Mouse (Mus musculus) liver, adult 2 months (tissue): ENCODE measurements around the gene Acox2. TPM values are rescaled to one million over a fixed set of nuclear protein-coding genes. Genes with fewer than 3 reads are reported as not detected.

Experiments used
- DNase-seq: peaks from one replicate; pipeline ENCODE4 v3.0.0-alpha.2; 2011; ENCODE audit warnings: low read depth, low spot score; ENCODE audit errors: extremely low read depth
- H3K27ac ChIP-seq: fragments of 200-500 bp; replicated peaks from 2 replicates; pipeline ENCODE4 v1.5.1; 2012; ENCODE audit warnings: low read depth, mild to moderate bottlenecking, control low read depth, inconsistent platforms, low read length; ENCODE audit not compliant: insufficient read depth
- H3K27me3 ChIP-seq: fragments of 200-500 bp; 2 replicates; pipeline ENCODE4 v1.6.1; 2012; ENCODE audit warnings: mild to moderate bottlenecking, moderate library complexity, low read length, inconsistent platforms; ENCODE audit not compliant: control insufficient read depth, insufficient read depth
- H3K36me3 ChIP-seq: fragments of 200-500 bp; 2 replicates; pipeline ENCODE4 v1.6.1; 2012; ENCODE audit warnings: low read length, inconsistent platforms; ENCODE audit not compliant: control insufficient read depth, insufficient read depth
- H3K4me1 ChIP-seq: fragments of 200-500 bp; 2 replicates; pipeline ENCODE4 v1.6.1; 2011; ENCODE audit warnings: low read length; ENCODE audit not compliant: control insufficient read depth, insufficient read depth
- H3K4me3 ChIP-seq: fragments of 200-500 bp; 2 replicates; pipeline ENCODE4 v1.5.1; 2011; ENCODE audit warnings: low read depth, mild to moderate bottlenecking, control low read depth, low read length, moderate library complexity; ENCODE audit not compliant: insufficient read depth
- H3K79me2 ChIP-seq: fragments of 200-500 bp; 2 replicates; pipeline ENCODE4 v1.6.1; 2012; ENCODE audit warnings: inconsistent platforms, mild to moderate bottlenecking, low read length, moderate library complexity; ENCODE audit not compliant: control insufficient read depth, insufficient read depth
- H3K9ac ChIP-seq: fragments of 200-500 bp; 2 replicates; pipeline ENCODE4 v1.6.1; 2012; ENCODE audit warnings: low read depth, mild to moderate bottlenecking, control low read depth, inconsistent platforms, low read length
- CTCF ChIP-seq: fragments of 200-500 bp; IDR thresholded peaks from 2 replicates; pipeline ENCODE4 v1.5.1; 2011; ENCODE audit warnings: low read depth, low read length, control low read depth
- POLR2A ChIP-seq: fragments of 200-500 bp; IDR thresholded peaks from 2 replicates; pipeline ENCODE4 v1.6.1; 2011; ENCODE audit warnings: low read length, control low read depth; ENCODE audit not compliant: insufficient read depth; ENCODE audit errors: extremely low read depth
- WGBS: fragments of 180-500 bp; shearing (Covaris S2); methylation state at CpG from one replicate; pipeline ENCODE4 v1.1.7; 2018; 5-methylcytosine and 5-hydroxymethylcytosine counted together
- polyA plus RNA-seq: library from polyadenylated mRNA; depleted of rRNA; stranded (reverse); fragments of >200 nt; gene quantifications from 2 replicates; pipeline ENCODE4 v1.2.3, GENCODE M21; 2012
- total RNA-seq: library from RNA; depleted of rRNA; stranded (reverse); fragments of >200 nt; gene quantifications from 2 replicates; pipeline ENCODE4 v1.2.3, GENCODE M21; 2014

The Acox2 gene
- total and polyA plus RNA-seq, 2 experiments, result 213 to 301 TPM

GRCm38 (mm10) chr14:8256072-8256471 is 3.1 kb downstream of the Acox2 start:
- Histone ChIP-seq H3K36me3 (peaks cover 43% of the 10 kb centered on the region), H3K27ac (peak overlapping the region; percentile 84), H3K4me3 (no peak overlapping the region; the same call in 1 of the 2 replicates), H3K79me2 (peaks cover 11% of the 10 kb centered on the region; the same call in 1 of the 2 replicates), H3K9ac (peak overlapping the region; percentile 72), H3K27me3 (no peaks in the 10 kb centered on the region), H3K4me1 (peaks cover 24% of the 10 kb centered on the region)
- TF ChIP-seq CTCF, result no peak
- TF ChIP-seq POLR2A, result no peak
- no peak for DNase-seq
- WGBS, result 60% methylated on average over 6 of the region's 6 CpGs

GRCm38 (mm10) chr14:8255076-8255729 is 4.0 kb downstream of the Acox2 start:
- peaks cover 19% of the 10 kb centered on the region for H3K4me1 ChIP-seq
- H3K27ac ChIP-seq, result peak overlapping the region; percentile 84; the same call in 1 of the 2 replicates
- DNase-seq, result peak; percentile 58
- TF ChIP-seq POLR2A (no peak), CTCF (peak; percentile 30)
- 58% methylated on average over 7 of the region's 7 CpGs for WGBS
- H3K27me3 ChIP-seq, result no peaks in the 10 kb centered on the region
- H3K9ac ChIP-seq, result peak overlapping the region; percentile 14; the same call in 1 of the 2 replicates
- H3K79me2 ChIP-seq, result peaks cover 11% of the 10 kb centered on the region; the same call in 1 of the 2 replicates
- H3K36me3 ChIP-seq, result peaks cover 46% of the 10 kb centered on the region
- no peak overlapping the region for H3K4me3 ChIP-seq

GRCm38 (mm10) chr14:8251330-8251885 is 7.7 kb downstream of the Acox2 start:
- peaks cover 8% of the 10 kb centered on the region for H3K4me1 ChIP-seq
- TF ChIP-seq CTCF, result no peak
- no peak for TF ChIP-seq POLR2A

GRCm38 (mm10) chr14:8250141-8250871 is 8.8 kb downstream of the Acox2 start:
- 82% methylated on average over 9 of the region's 9 CpGs for WGBS
- Histone ChIP-seq H3K27ac (no peak overlapping the region), H3K4me1 (no peaks in the 10 kb centered on the region; the same call in none of the 2 replicates), H3K4me3 (no peak overlapping the region), H3K79me2 (no peaks in the 10 kb centered on the region), H3K27me3 (no peaks in the 10 kb centered on the region), H3K9ac (no peak overlapping the region), H3K36me3 (peaks cover 76% of the 10 kb centered on the region)
- no peak for DNase-seq
- TF ChIP-seq CTCF, result no peak
- no peak for TF ChIP-seq POLR2A

More at GRCm38 (mm10) chr14:8251330-8251885, 7.7 kb downstream of the Acox2 start:
- H3K27ac ChIP-seq, result no peak overlapping the region
- 0 out of 2 replicates have a peak, but pooled peaks cover 1% of the 10 kb centered on the region for H3K79me2 ChIP-seq
- no peaks in the 10 kb centered on the region for H3K27me3 ChIP-seq
- DNase-seq, result peak; percentile 38
- WGBS, result 82% methylated on average over 8 of the region's 8 CpGs
- H3K9ac ChIP-seq, result no peak overlapping the region
- H3K36me3 ChIP-seq, result peaks cover 78% of the 10 kb centered on the region
- H3K4me3 ChIP-seq, result no peak overlapping the region

GRCm38 (mm10) chr14:8249206-8249605 is 9.9 kb downstream of the Acox2 start:
- Histone ChIP-seq H3K27ac (no peak overlapping the region), H3K27me3 (no peaks in the 10 kb centered on the region), H3K79me2 (no peaks in the 10 kb centered on the region), H3K4me1 (peaks cover 8% of the 10 kb centered on the region), H3K4me3 (no peak overlapping the region), H3K36me3 (peaks cover 68% of the 10 kb centered on the region), H3K9ac (no peak overlapping the region)
- 93% methylated on average over 1 of the region's 1 CpGs for WGBS
- no peak for DNase-seq
- no peak for TF ChIP-seq POLR2A
- no peak for TF ChIP-seq CTCF
